Mouse (Mus musculus) lung, postnatal 0 days (tissue): ENCODE data around the gene C1qtnf2. TPM values are rescaled to one million over a fixed set of nuclear protein-coding genes. Genes with fewer than 3 reads are reported as not detected.
A peak's percentile ranks its signal among the peaks of the same experiment; 100 is the strongest.

ENCODE experiments used
- ATAC-seq: fragments of 200-750 bp; cut with Nextera tagmentation; 2 replicates; pipeline ENCODE4 v1.8.0; 2017; ENCODE audit warnings: moderate library complexity
- DNase-seq: peaks from one replicate; pipeline ENCODE4 v3.0.0-alpha.2; 2016; ENCODE audit warnings: low spot score
- H3K27ac ChIP-seq: fragments of 300-500 bp; sonication (generic); 2 replicates; pipeline ENCODE4 v1.5.1; 2014; ENCODE audit warnings: antibody characterized with exemption, mild to moderate bottlenecking, low read length, mixed read lengths
- H3K27me3 ChIP-seq: fragments of 300-500 bp; sonication (generic); replicated peaks from 2 replicates; pipeline ENCODE4 v1.6.1; 2014; ENCODE audit warnings: low read length, mixed read lengths; ENCODE audit not compliant: insufficient read depth
- H3K36me3 ChIP-seq: fragments of 300-500 bp; sonication (generic); 2 replicates; pipeline ENCODE4 v1.6.1; 2014; ENCODE audit warnings: low read length, mixed read lengths; ENCODE audit not compliant: insufficient read depth
- H3K4me1 ChIP-seq: fragments of 300-500 bp; sonication (generic); 2 replicates; pipeline ENCODE4 v1.6.1; 2014; ENCODE audit warnings: antibody characterized with exemption, low read depth, low read length, mixed read lengths; ENCODE audit not compliant: insufficient read depth
- H3K4me2 ChIP-seq: fragments of 300-500 bp; sonication (generic); replicated peaks from 2 replicates; pipeline ENCODE4 v1.6.1; 2014; ENCODE audit warnings: low read depth, mild to moderate bottlenecking, low read length, moderate library complexity, mixed read lengths
- H3K4me3 ChIP-seq: fragments of 300-500 bp; sonication (generic); 2 replicates; pipeline ENCODE4 v1.5.1; 2014; ENCODE audit warnings: low read depth, low read length
- H3K9ac ChIP-seq: fragments of 300-500 bp; sonication (generic); replicated peaks from 2 replicates; pipeline ENCODE4 v1.6.1; 2014; ENCODE audit warnings: low read depth, mild to moderate bottlenecking
- H3K9me3 ChIP-seq: fragments of 300-500 bp; sonication (generic); 2 replicates; pipeline ENCODE4 v1.6.1; 2016; ENCODE audit warnings: low read length, mixed read lengths
- CTCF ChIP-seq: IDR thresholded peaks from 2 replicates; pipeline ENCODE4 v1.5.1; 2016; ENCODE audit warnings: antibody characterized with exemption, mild to moderate bottlenecking
- EP300 ChIP-seq: IDR thresholded peaks from 2 replicates; pipeline ENCODE4 v1.6.1; 2016; ENCODE audit warnings: antibody characterized with exemption, mild to moderate bottlenecking, control low read depth
- WGBS: fragments of 180-500 bp; shearing (Covaris S2); extraction: QIAGEN DNeasy Blood & Tissue Kit; methylation state at CpG from one replicate; pipeline ENCODE4 v1.1.7; 2014; 5-methylcytosine and 5-hydroxymethylcytosine counted together
- polyA plus RNA-seq: library from polyadenylated mRNA; unstranded; fragments of >200 nt; fragmentation: Nextera tagmentation; extraction: Ambion mirVana; gene quantifications from 2 replicates; pipeline ENCODE4 v1.2.1, GENCODE M21; 2015

The C1qtnf2 gene
- polyA plus RNA-seq, 1 experiment from 2014 or later = 9.2 TPM

GRCm38 (mm10) chr11:43479376-43479775 is 5.3 kb downstream of the C1qtnf2 start:
- no peaks in the 10 kb centered on the region for H3K27me3 ChIP-seq
- no peak overlapping the region for H3K4me3 ChIP-seq
- no peak overlapping the region for H3K9ac ChIP-seq
- no peak overlapping the region for H3K4me2 ChIP-seq
- DNase-seq (no peak), ATAC-seq (no peak)
- TF ChIP-seq CTCF (no peak), EP300 (no peak)
- H3K27ac ChIP-seq = no peak overlapping the region
- WGBS = 86% methylated on average over 3 of the region's 3 CpGs
- no peaks in the 10 kb centered on the region for H3K9me3 ChIP-seq
- no peaks in the 10 kb centered on the region for H3K36me3 ChIP-seq
- peaks cover 12% of the 10 kb centered on the region; the same call in 1 of the 2 replicates for H3K4me1 ChIP-seq

- H3K9ac ChIP-seq = no peak overlapping the region
- TF ChIP-seq EP300 = no peak
- H3K36me3 ChIP-seq = no peaks in the 10 kb centered on the region
- no peak overlapping the region for H3K4me2 ChIP-seq
- H3K27me3 ChIP-seq = no peaks in the 10 kb centered on the region
- DNase-seq (no peak), ATAC-seq (no peak)
- peaks cover 8% of the 10 kb centered on the region; the same call in 1 of the 2 replicates for H3K4me1 ChIP-seq
- no peak overlapping the region for H3K4me3 ChIP-seq
- no peaks in the 10 kb centered on the region for H3K9me3 ChIP-seq
- WGBS = 22% methylated on average over 5 of the region's 5 CpGs
- no peak overlapping the region for H3K27ac ChIP-seq
Measured at GRCm38 (mm10) chr11:43480561-43480960, 6.5 kb downstream of the C1qtnf2 start.

GRCm38 (mm10) chr11:43481672-43482522 is 7.8 kb downstream of the C1qtnf2 start:
- H3K9ac ChIP-seq = no peak overlapping the region
- WGBS = 34% methylated on average over 3 of the region's 3 CpGs
- peaks cover 8% of the 10 kb centered on the region; the same call in 1 of the 2 replicates for H3K4me1 ChIP-seq
- no peak overlapping the region for H3K27ac ChIP-seq
- peak; percentile 56 for DNase-seq
- ATAC-seq = peak; percentile 68
- no peak overlapping the region for H3K4me2 ChIP-seq
- H3K27me3 ChIP-seq = no peaks in the 10 kb centered on the region
- TF ChIP-seq CTCF (no peak), EP300 (no peak)
- H3K4me3 ChIP-seq = no peak overlapping the region
- no peaks in the 10 kb centered on the region for H3K9me3 ChIP-seq
- no peaks in the 10 kb centered on the region for H3K36me3 ChIP-seq

GRCm38 (mm10) chr11:43483122-43483792 is 9.2 kb downstream of the C1qtnf2 start:
- Histone ChIP-seq H3K9ac (no peak overlapping the region), H3K4me1 (peaks cover 8% of the 10 kb centered on the region; the same call in 1 of the 2 replicates), H3K27me3 (no peaks in the 10 kb centered on the region), H3K4me3 (no peak overlapping the region), H3K9me3 (no peaks in the 10 kb centered on the region), H3K36me3 (no peaks in the 10 kb centered on the region), H3K27ac (no peak overlapping the region), H3K4me2 (no peak overlapping the region)
- TF ChIP-seq CTCF = no peak
- no peak for TF ChIP-seq EP300
- DNase-seq (peak; percentile 53), ATAC-seq (peak; percentile 65)
- WGBS = 35% methylated on average over 6 of the region's 6 CpGs

GRCm38 (mm10) chr11:43484057-43484456 is 10.0 kb downstream of the C1qtnf2 start:
- 55% methylated on average over 4 of the region's 4 CpGs for WGBS
- Histone ChIP-seq H3K9me3 (no peaks in the 10 kb centered on the region), H3K27ac (no peak overlapping the region), H3K9ac (no peak overlapping the region), H3K4me2 (no peak overlapping the region), H3K36me3 (no peaks in the 10 kb centered on the region), H3K27me3 (no peaks in the 10 kb centered on the region), H3K4me3 (no peak overlapping the region), H3K4me1 (peaks cover 8% of the 10 kb centered on the region; the same call in 1 of the 2 replicates)
- DNase-seq (no peak), ATAC-seq (no peak)
- TF ChIP-seq EP300 = no peak
- TF ChIP-seq CTCF = no peak

- WGBS = 45% methylated on average over 11 of the region's 11 CpGs
- TF ChIP-seq CTCF = no peak
- TF ChIP-seq EP300 = no peak
- no peak overlapping the region for H3K4me2 ChIP-seq
- no peak overlapping the region for H3K4me3 ChIP-seq
- H3K27me3 ChIP-seq = no peaks in the 10 kb centered on the region
- H3K9ac ChIP-seq = no peak overlapping the region
- no peaks in the 10 kb centered on the region for H3K9me3 ChIP-seq
- peaks cover 8% of the 10 kb centered on the region; the same call in 1 of the 2 replicates for H3K4me1 ChIP-seq
- no peaks in the 10 kb centered on the region for H3K36me3 ChIP-seq
- DNase-seq (peak; percentile 24), ATAC-seq (no peak)
- H3K27ac ChIP-seq = no peak overlapping the region
Measured at GRCm38 (mm10) chr11:43484652-43485051, 10.6 kb downstream of the C1qtnf2 start.
